Mouse (Mus musculus) cerebellum, adult 11-12 months (tissue): ENCODE data around the gene Sdk1.
A peak's percentile ranks its signal among the peaks of the same experiment; 100 is the strongest.

Experiments used
- DNase-seq: peaks from one replicate; pipeline ENCODE4 v3.0.0; 2022

Gene Sdk1

DNA sequence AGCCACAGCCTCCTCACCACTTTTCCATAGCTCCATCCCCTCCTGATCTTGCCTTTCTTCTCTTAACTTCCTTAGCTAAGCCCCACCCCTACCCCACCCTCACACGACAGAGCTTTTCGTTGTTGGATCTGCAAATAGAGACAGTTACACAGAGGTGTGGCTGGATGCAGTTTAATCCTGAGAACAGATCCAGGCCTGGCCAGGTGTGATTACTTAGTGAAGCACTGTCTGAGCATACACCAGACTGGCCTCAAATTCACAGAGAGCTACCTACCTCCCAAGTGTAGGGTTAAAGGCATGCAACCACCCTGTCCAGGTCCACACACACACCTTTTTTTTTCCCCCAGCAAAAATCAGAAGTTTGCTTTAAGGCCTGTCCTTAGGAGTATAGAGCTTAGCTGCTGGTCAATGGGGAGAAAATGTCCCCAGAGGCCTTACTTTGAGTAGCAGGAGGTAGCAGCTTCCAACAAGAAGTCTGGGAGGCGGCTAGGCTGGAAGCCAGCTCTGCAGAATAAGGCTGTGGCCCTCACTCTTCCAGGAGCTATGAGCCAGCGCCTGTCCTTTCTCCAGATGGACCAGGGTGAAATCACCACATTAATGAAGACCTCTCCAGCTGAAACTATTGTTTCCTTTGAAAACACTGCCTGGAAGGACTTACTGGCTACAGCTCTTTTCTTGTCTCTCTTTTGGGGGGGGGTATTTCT, 781.7 kb downstream of the Sdk1 start:
- no peak for DNase-seq

DNA sequence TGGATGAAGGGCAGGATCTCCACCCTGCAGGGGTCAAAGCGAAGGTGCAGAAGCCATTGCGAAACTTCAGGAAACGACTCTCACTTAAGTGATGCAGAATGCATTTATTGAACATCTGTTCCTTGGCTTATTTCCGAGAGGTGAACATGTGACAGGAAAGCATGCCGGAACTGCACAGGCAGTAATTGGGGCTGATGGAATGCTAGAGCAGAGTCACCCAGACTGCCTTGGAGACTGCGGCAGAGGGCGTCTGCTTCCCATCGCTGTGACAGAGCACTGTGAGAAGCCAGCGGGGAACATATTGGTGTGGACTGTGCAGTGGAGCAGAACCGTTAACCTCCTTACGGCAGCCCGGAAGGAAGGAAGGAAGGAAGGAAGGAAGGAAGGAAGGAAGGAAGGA, 783.2 kb downstream of the Sdk1 start:
- no peak for DNase-seq

DNA sequence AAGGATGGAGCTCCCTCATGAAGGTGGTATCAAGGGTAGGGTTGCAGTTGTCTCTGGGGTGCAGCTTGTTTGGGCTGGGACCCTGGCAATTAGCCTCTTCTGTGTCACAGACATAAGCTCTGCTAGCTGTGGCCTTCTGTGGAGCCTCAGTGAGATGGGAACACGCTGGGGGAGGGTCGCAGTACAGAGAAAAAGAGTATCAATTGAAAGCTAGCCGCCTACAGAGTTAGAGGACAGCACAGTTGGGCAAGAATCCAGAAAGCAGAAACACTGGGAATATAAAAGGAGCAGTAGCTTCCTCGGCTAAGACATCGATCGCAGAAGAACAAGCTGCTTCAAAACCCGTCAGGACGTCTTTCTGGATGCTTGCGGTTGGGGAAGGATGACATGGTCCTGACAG, 795.2 kb downstream of the Sdk1 start:
- no peak for DNase-seq

DNA sequence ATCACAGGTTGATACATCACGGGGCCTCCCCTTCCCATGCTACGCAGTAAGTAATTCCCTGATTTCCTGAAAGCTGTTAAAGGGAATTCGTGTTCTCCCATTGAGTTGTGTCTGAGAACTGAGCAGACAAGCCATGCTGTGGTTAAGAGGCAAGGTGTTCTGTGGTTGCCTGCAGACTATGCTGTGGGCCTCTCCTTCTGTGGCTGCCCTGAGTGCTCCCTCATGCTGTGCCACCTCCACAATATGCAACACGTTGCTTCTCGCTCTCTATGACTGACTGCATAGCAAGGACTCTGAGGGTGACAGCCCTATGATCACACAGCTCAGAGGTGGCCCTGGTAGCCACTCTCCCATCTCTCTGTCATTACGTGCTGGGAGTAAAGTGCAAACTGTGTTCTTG, 797.9 kb downstream of the Sdk1 start:
- DNase-seq: no peak

DNA sequence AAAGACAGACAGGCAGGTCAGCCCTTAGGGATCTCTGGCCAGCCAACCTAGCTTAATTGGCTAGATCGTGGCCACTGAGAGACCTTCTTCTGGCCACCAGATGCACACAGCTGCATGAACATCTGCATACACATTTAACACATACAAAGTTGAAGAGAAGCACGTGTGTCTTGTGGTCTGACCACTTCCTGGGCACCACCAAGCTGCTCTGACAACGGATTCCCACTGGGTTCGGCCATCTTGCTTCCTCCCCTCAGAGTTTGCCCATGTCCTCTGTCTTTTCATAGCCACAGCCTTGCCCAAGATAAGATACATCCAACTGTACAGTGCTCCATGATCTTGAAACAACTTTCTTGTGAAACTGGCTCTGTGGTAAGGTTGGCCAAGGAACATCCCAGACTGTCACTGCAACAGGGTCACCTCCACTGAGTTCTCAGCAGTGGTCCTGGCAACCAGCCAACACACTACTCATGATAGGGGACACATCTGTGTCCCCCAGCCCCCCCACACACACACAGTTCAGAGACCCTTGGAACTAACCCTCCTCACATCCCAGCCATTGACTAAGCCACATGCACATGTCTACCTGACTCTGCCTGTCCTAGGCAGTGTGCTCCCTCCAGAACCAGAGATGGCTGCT, 798.7 kb downstream of the Sdk1 start:
- DNase-seq: no peak

DNA sequence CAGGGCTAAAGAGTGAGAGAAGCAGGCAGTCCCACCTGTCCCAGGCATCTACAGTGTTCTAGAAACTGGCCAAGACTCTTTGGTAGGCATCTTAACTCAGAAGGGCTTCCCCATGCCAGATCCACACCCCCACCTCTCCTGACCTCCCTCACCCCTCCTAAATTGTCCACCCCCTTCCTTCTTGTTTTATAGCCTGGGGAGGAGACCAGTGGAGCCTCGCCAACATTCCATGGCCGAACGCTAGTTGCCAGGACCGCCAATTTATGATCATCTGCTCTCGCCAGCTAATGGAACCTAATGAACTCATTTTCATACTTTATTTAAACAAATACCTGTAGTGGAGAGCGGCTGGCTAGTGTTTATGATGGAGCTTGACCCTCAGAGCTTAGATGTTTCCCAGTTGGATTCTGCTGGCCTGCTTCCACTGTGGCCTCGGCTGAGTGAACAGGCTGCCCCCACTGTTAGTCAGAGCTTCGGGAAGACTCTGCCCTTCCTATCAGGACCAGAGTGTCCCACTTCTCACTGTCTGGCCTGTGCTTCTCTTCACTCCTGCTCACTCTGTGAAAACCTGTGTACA, 800.0 kb downstream of the Sdk1 start:
- DNase-seq: no peak

DNA sequence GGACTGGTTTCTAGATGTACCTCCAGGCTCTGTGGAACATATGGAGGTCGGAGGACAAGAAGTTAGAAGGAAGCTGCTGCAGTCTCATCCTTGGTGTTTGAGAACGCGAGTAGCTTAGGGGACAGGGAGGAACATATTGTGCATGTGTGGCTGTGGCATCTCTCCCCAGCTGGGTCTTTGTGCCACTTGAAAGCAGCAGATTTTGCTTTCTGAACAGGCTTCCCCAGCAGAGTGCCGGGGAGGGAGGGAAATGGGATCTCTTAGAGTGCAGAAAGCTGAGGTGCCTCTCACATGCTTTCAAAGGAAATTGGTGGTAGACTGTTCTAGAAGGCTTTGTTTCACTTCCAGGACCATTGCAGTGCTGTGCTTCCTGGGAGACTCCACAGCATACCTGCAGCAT, 820.5 kb downstream of the Sdk1 start:
- no peak for DNase-seq

DNA sequence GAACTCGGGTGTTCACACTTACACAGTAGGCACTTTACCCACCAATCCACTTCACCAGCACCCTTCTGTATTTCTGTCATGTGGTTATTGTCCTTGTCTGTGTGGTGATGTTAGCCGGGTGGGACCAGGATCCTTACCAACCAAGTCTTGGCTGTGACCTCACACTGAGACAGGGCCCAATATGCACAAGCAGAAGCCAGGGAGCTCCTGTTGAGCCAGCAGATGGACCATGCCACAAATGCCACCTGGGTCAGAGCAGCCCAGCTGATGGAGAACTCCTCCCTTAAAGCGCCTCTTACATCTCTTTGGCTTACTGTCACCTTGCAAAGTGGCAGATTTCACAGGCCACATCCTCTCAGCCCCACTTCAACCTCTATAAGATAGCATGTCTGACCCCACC, 830.0 kb downstream of the Sdk1 start:
- peak; percentile 64 for DNase-seq

DNA sequence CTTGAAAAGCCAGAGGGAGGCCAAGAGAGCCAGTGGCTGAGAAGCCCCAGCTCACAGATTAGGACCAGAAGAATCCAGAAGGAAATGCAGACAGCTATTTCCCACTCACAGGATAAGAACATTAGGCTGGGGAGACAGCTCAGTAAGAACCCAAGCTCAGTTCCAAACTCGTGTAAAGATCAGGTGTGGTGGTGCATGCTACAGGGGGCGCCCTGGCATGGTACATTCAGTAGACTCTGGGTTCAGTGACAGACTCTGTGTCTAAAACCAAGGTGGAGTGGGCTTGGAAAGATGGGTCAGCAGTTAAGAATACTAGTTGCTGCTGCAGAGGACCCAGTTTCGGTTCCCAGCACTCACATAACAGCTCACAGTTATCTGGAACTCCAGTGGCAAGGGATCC, 832.6 kb downstream of the Sdk1 start:
- no peak for DNase-seq

DNA sequence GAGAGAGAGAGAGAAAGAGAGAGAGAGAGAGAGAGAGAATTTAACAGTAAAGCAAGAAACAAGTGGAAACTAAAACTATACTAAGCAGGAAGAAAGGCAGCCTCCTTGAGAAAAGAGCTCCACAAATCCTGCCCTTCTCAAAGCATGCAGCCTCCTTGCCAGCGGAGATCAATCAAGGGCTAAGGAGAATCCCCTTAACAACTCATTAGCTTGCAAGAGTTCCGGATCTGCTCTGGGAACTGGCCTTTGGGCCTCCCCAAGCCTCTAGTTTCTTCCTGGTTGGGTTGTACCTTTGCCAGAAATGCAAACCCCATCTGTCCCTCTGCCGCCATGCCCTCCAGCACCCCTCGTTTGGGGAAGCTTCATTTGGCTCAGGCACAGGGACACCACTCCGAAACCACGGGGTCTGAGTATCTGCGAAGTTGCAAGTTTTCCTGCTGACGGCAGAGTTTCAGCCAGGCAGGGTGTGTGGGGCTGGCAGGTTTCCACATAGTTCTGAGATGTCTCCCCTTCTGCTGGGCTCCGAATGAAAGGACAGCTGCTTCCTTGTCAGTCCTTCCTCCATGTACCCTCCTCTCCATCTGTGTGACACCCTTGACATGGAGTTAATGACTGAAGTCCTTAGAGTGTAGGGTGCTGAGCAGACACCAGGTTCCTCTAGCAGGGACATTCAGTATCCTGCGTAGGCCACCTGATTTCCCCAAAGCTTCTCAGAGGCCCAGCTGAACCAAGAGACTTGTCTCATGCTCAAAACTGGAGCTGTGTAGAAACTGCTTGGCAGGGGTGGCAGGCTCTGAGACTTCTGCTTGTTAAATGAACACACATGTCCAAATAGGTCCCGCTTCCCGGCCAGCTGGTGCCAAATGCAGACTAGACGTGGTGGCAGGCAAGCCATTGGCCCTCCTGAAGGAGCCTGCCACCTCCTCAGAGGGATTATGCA, 833.5 kb downstream of the Sdk1 start:
- peak; percentile 46 for DNase-seq

DNA sequence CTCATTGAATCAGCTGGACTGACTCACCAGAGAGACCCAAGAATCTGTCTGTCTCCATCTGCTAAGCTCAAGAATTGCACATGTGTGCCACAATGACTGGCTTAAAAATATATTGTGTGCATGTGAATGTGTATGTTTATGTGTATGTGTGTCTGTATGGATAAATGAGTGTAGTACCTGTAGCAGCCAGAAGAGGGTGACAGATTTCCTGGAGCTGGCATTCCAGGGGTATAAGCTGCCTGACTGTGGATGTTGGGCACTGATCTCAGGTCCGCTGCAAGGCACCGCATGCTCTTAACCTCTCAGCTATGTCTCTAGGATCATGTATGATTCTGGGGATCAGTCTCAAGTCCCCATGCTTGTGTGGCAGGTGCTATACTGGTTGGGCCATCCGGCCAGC, 839.4 kb downstream of the Sdk1 start:
- no peak for DNase-seq

DNA sequence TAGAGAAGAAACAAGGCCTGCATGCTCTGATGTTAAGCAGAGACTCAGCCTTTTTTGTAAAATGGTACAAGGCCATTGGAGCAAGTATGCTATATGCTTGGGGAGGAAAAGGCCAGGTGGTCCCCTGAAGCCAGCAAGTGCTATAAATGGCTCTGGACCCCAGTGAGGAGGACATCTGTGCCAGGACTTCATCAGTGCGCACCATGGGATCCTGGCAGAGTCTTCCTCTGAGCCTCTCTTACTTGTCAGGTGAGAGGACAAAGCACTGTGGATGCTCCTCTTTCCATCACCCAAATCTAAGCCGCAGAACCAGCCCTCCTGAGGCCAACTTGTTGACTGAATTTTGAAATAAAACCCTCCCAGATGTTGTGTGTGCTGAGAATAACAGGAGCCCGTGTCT, 839.8 kb downstream of the Sdk1 start:
- peak; percentile 74 for DNase-seq

DNA sequence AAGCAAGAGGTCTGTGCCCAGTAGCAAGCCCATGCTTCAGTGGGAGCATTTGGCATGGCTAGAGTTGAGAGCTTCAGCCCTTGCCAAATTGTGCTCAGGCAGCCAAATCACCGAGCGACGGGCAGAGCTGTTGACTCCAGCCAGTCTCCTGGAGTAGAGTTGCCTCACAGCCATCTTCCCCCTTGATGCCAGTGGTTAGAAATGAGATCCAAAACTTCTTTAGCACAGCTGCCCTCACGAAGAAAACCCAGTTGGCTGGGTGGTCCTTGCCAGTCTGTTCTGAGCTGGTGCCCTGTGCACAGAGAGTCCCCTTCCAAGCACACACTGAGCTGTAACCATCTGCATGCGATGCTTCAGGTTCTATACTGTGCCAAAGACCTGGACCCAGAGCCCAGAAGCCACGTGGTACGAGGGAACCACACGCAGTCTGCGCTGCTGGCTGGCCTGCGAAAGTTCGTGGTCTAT, 855.1 kb downstream of the Sdk1 start:
- DNase-seq: peak; percentile 84

DNA sequence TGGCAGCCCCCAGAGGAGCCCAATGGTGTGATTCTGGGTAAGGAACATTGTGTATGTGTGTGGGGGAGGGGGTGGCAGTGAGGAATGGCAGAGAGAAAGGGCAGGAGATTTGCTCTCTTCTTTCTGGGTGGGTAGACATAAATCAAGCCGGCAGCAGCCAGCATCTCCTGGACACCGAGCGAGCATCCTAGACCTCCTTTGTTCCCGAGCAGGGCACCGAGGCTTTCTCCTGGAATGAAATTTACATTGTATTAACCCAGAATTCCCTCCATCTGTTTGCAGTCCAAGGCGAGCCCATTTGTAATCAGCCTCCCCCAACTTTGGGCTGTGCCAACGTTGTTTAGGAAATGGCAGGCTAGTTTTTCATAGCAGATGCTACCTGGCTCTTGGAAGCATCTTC, 858.9 kb downstream of the Sdk1 start:
- peak; percentile 36 for DNase-seq

DNA sequence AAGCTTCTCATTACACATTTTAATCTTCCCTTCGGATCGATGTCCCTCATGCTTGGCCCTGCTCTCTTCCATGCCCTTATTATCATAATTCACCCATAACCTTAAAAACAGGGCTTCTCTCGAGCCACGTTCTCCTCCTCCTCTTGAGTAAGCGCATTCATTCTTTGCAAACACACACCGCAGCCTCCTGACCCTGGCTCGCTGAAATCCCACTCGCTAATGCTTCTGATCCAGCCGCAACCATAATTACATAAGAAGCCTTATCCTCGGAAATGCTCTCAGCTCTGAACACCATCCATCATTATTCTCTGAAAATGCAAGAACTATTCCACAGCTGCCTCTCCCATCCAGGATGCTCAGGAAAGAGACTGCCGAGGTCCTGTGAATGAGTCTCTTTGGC, 866.1 kb downstream of the Sdk1 start:
- DNase-seq: no peak

DNA sequence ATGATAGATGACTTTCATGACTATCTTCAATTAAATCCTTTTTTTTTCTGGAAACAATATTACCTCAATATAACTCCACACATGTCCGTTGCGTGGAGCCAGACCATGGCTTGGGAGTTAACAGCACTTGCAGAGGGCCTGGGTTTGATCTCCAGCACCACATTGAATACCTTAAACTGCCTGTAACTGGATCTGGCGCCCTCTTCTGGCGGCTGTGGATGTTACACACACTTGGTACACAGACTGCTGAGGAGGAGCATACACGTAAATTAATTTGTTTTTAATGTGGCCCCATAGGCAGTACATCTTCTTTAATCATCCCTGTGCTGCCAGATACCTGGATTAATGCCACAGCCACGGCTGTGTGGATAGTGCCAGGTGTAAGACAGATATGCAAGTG, 870.7 kb downstream of the Sdk1 start:
- DNase-seq: no peak

DNA sequence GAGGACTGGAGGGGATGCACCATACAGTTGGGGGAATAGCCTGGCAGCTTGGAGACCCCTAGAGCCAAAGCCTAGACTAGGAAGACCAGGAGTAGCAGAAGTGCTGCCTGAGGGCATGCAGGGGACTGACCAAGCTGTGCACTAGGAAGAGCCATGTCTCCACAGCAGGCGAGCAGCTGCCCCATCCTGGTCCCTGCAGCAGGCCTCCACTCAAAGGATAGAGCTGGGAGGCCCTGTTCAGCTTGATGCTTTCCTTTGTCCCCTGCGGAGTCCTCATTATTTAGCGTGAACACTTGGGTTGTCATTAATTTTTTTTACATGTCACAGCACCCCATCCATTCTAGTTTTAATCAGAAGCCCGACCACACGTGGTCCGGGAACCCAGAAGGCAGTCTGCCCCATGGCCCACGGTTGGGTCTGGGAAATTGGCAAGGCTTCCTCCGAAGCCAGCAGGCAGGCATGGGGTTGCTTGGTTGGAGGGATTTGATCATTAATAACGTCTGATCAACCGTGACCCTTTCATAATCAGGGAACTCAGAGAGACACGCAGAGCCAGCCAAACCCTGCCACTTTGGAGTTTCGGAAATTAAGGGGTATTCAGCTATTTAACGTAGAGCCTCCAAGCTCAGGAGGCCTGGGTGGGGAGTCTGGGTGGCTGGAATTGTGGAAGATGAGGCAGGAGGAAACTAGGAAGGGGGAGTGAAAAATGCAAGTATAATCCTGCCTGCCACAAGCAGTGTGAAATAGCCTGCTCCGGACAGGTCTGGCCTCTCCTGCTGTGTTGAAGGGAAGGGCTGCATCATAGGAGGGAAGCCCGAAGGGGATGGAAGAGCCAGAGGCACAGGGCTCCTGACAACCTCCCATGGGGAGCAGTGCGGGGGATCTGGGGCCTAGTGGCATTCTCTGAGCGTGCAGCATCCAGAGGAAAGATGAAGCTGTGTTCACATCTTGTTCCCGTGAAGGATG, 872.2 kb downstream of the Sdk1 start:
- no peak for DNase-seq

DNA sequence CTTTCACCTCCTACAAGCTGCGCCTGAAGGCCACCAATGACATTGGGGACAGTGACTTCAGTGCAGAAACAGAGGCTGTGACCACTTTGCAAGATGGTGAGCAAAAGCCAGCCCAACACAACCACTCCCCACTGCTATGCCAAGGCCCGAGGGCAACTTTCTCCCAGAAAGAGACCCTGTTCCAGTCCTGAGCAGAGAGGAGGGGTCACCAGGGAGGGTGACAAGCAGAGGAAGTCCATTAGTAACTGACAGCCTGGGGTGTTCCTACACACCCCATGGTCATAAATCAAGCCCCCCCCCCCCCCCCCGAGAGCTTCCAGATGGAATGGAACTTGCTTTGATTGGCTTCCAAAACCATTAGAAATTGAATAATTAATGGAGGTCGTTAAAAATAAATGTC, 886.5 kb downstream of the Sdk1 start:
- DNase-seq: no peak

DNA sequence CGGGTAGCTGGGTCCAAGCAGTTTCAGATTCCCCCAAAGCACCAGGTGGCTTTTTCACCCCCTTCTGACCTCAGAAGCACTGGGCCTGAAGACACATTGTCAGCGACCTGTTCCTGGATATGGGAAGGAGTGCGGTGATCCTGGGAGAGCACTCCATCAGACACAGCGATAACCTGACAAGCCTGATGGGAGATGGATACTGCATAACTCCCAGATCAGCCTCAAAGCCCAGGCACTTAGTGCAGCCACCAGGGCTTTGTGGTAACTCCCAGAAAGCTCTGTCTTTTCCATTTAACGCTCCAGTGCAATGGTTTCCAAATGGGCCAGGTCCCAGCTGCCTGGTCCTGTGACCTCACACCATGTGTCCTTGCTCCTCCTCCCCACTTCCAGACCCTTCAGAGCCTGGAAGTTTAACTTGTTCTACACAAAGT, 886.9 kb downstream of the Sdk1 start:
- DNase-seq: no peak

DNA sequence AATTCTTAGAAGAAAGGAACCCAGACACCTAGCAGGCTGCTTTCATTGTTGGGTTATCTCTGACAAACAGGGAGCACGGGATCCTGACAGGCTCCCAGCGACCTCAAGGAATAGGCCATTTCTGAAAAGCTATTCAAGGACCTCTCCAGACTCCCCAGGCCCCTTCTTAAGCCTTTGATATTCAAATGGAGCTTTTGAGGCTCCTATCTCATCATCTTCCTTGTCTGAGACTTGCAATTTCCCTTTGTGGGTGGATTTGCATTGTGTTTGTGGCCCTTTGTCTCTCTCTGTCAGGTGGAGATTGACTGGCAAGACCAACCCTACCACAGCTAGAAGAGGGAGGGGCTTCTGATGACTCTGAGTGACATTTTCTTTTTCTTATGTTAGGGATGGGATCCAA, 888.7 kb downstream of the Sdk1 start:
- no peak for DNase-seq

DNA sequence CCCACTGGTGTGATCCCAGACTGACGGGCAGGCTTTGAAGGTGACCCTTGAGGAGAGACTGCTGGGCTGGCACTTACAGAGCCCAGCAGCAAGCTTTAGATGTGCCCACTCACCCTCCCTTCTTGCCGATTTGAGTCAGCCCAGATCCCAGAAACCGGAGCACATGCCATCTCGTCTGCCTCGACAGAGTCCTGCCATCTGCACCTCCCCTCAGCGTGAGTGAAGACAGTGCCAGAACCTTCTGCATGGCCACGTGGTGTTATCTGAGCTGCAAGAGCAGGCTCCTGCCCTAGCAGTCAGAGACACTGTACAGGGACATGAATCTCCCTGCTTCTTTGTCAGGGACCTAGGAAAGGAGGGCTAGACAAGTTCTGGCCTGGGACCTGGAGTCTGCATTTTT, 898.7 kb downstream of the Sdk1 start:
- DNase-seq: peak; percentile 93

DNA sequence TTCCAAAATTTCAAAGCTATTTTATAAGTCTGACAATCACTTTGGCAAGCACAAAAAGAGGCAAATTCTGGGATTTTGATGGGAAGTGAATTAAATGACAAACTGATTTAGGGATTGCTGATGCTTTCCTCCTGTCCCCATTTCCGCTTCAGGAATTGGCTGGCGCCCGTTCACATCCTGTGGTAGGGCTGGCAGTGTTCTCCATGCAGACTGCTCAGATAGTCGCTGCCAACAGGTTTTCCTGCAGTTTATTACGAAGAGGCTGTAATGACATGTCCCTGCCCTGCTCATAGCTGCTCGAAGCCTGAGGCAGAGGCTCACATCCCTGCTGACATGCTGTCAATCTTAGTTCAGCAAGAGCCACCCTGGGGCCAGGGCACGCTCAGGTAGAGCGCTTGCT, 908.3 kb downstream of the Sdk1 start:
- DNase-seq: peak; percentile 74
